Mouse (Mus musculus): ENCODE measurements at regions not wholly inside any gene's neighbourhood (a gene's known extent, or its start where the extent isn't known, plus 50 kb on each side); places are given as distances from the start of the nearest gene placed in this dataset.
A peak's percentile ranks its signal among the peaks of the same experiment; 100 is the strongest.

- no peak for DNase-seq (ENCODE audit: extremely low spot score, low spot score)
These were observed 125.2 kb upstream of the Zfand5 start for GRCm38 (mm10) chr19:21146860-21147390.

- DNase-seq (ENCODE audit: extremely low spot score, low spot score) = peak; percentile 54
These were observed 127.3 kb upstream of the Zfand5 start for GRCm38 (mm10) chr19:21144659-21145283.

GRCm38 (mm10) chr19:21143970-21144595 lies 128.0 kb upstream of the Zfand5 start:
- no peak for DNase-seq (ENCODE audit: extremely low spot score, low spot score)

- DNase-seq (ENCODE audit: extremely low spot score, low spot score) = no peak
These were observed 131.6 kb upstream of the Zfand5 start for GRCm38 (mm10) chr19:21140456-21140855.

DNA sequence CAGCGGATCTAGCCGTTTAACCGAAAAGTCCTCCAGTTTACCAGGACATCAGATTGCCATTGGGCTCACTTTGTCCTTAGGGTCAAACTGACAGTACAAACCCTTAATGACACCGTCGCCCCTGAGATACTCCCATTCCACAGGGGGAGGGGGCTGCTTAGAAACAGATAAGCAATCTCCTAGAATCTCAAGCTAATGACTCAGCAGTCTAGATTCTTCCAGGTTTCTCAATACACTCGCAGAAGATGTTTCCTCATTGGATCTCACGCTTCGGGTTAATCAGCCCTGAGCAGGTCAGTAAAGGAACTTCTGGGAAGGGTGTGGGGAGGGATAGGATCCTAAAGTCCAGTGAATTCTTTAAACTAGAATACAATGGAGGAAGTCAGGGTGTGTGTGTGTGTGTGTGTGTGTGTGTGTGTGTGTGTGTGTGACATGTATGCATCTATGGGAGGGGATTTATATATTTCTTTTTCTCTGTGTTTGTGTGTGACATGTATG lies 133.0 kb upstream of the Zfand5 start:
- DNase-seq (ENCODE audit: extremely low spot score, low spot score) = no peak

GRCm38 (mm10) chr19:21136756-21137155 lies 135.3 kb upstream of the Zfand5 start:
- no peak for DNase-seq (ENCODE audit: extremely low spot score, low spot score)

- no peak for DNase-seq (ENCODE audit: extremely low spot score, low spot score)
These were observed 136.1 kb upstream of the Zfand5 start for GRCm38 (mm10) chr19:21135998-21136380.

- DNase-seq (ENCODE audit: extremely low spot score, low spot score) = no peak
These were observed 136.6 kb upstream of the Zfand5 start for GRCm38 (mm10) chr19:21135297-21135997.

- DNase-seq (ENCODE audit: extremely low spot score, low spot score) = no peak
These were observed 142.4 kb upstream of the Zfand5 start for GRCm38 (mm10) chr19:21129653-21130052.

- DNase-seq (ENCODE audit: extremely low spot score, low spot score) = no peak
These were observed 144.9 kb upstream of the Zfand5 start for GRCm38 (mm10) chr19:21127079-21127745.

DNA sequence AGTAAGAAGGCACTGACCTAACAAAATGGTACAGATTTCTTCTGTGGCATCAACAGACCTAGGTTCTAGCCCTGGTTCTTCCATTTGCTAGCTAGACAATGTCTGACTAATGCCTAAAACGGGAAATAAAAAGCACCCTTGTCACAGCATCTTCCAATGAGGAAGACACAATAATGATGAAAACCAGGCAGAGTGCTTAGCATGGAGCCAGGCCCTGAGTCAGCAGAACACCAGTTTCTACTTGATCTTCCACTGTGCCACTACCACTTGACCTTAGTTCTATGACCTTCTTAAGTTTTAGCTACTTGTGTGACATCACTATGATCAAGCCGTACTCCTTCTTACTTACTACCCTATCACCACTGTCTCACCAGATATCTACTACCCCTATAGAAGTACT lies 145.4 kb upstream of the Zfand5 start:
- no peak for DNase-seq (ENCODE audit: extremely low spot score, low spot score)

DNA sequence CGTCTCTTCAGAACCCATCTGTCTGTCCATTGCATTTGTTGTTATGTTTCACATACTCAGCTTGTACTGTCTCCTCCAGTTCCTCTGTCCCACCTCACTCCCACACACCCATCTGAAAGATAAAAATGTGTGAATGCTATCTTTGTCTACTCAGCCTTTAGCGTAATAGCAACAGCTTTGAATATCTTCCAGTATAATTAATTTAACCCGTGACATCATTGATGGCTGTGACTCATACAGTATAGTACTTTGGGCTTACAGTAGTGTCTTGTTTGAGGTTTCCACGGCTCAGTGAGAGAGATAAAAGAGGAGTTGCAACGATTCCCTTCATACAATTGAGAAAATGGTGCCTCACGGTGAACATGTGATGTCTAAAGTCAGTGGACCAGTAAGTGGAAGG lies 152.6 kb upstream of the Zfand5 start:
- no peak for DNase-seq (ENCODE audit: extremely low spot score, low spot score)

GRCm38 (mm10) chr19:21118782-21119181 lies 153.3 kb upstream of the Zfand5 start:
- DNase-seq (ENCODE audit: extremely low spot score, low spot score) = no peak

DNA sequence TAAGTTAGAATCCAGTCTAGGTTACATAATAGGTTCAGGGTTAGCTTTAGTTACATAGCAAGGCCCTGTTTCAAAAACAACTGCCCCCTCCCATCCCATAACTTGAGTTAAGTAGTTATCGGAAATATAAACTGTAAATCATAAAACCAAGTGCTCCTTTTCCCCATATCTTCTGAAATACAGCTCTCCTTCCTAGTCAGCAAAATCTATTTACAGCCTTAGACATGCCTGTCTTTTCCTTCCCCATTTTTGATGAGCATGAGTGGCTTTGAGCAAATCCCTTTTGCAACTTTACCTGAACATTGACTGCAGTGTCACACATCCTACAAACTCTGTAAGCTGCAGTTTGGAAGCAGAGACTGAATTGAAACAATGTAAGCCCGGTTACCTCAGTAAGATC lies 156.4 kb upstream of the Zfand5 start:
- no peak for DNase-seq (ENCODE audit: extremely low spot score, low spot score)

- no peak for DNase-seq (ENCODE audit: extremely low spot score, low spot score)
These were observed 157.8 kb upstream of the Tmc1 start for GRCm38 (mm10) chr19:21111836-21112235.

DNA sequence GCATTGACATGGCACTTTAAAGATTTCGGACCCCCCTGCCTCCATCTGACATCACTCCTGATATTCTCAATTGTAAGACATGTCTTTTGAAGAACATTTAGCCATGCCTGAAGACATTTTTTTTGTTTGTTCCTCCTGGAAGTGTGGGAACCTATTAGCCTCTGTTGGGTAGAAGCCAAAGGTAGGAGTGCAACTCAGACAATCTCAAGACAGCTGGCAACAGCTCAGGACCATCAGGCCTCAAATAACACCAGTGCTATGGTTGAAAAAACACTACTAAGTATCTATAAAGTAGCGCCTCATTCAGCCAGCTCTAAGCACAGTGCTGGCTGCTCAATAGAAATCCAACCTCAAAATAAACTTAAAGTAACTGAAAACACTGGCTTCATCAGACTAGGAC lies 154.3 kb upstream of the Tmc1 start:
- DNase-seq (ENCODE audit: extremely low spot score, low spot score) = no peak

- no peak for DNase-seq (ENCODE audit: extremely low spot score, low spot score)
These were observed 153.7 kb upstream of the Tmc1 start for GRCm38 (mm10) chr19:21107741-21108140.

DNA sequence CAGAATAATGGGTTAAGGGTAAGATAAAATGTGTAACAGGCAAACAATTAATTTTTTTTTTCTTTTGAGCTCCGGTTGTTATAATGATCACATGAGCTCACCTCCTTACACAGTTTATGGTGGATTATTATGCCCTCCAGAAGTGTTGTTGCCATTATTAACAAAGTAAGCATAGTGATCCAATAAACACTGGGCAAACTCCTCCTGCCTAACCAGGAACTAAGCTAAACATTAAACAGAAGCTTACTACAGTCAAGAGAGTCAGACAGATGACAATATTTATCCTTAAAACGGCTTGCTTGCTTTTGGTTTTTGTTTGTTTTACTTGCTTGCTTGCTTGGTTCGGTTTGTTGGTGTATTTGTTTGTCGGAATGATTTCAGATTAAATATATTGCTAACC lies 153.3 kb upstream of the Tmc1 start:
- DNase-seq (ENCODE audit: extremely low spot score, low spot score) = no peak

- no peak for DNase-seq (ENCODE audit: extremely low spot score, low spot score)
These were observed 152.8 kb upstream of the Tmc1 start for GRCm38 (mm10) chr19:21106766-21107165.

GRCm38 (mm10) chr19:21106241-21106669 lies 152.3 kb upstream of the Tmc1 start:
- DNase-seq (ENCODE audit: extremely low spot score, low spot score) = no peak

GRCm38 (mm10) chr19:21105004-21105403 lies 151.0 kb upstream of the Tmc1 start:
- no peak for DNase-seq (ENCODE audit: extremely low spot score, low spot score)

- DNase-seq (ENCODE audit: extremely low spot score, low spot score) = no peak
These were observed 150.5 kb upstream of the Tmc1 start for GRCm38 (mm10) chr19:21104462-21104936.
